Mouse (Mus musculus) thymus, adult 2 months (tissue): ENCODE results near the gene Ksr2.

Source experiments
- CTCF ChIP-seq: fragments of 200-500 bp; IDR thresholded peaks from 2 replicates; pipeline ENCODE4 v1.5.1; 2012; ENCODE audit warnings: mild to moderate bottlenecking, control low read depth, low read length, moderate library complexity, borderline replicate concordance; ENCODE audit not compliant: control insufficient read depth, poor library complexity, insufficient read depth; ENCODE audit errors: extremely low read depth
- POLR2A ChIP-seq: fragments of 200-500 bp; IDR thresholded peaks from 2 replicates; pipeline ENCODE4 v1.6.1; 2012; ENCODE audit warnings: mild to moderate bottlenecking, low read length, control low read depth, moderate library complexity; ENCODE audit not compliant: control insufficient read depth, poor library complexity, insufficient read depth; ENCODE audit errors: extremely low read depth

DNA sequence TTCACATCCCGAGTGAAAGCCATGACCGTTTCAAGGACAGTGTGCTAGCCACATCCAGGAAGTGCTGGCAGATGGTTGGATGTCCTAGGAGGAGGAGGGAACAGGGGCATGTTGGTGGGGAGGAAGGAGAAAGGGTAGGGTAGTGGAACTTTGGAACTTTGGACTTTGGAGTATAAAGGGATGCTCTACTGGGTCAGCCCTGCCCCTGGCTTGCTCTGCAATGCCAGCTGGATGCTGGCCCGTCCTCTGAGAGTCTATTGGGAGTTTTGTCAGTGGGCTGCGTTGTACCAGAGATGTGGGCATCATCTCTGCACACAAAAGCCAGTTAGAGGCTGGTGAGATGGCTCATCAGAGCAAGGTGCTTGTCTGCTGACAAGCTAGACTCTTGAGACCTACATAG is 107.4 kb downstream of the Ksr2 start:
- TF ChIP-seq POLR2A: no peak
- no peak for TF ChIP-seq CTCF
